Mouse (Mus musculus) heart, postnatal 0 days (tissue): ENCODE results near the gene Iqch.

Experiments used
- CTCF ChIP-seq: IDR thresholded peaks from 2 replicates; pipeline ENCODE4 v1.5.1; 2016; ENCODE audit warnings: antibody characterized with exemption, control low read depth, low read depth
- EP300 ChIP-seq: IDR thresholded peaks from 2 replicates; pipeline ENCODE4 v1.6.1; 2016; ENCODE audit warnings: antibody characterized with exemption, low read depth

- TF ChIP-seq CTCF (peak; percentile 60), EP300 (no peak)
Observed at GRCm38 (mm10) chr9:63649841-63650545, 47.7 kb upstream of the Iqch start.
